22 mouse cellular contexts compared by ENCODE assay signal in genomic region chr2:156741265-156741664, GRCm38 (mm10). TPM values are rescaled to one million over a fixed set of nuclear protein-coding genes. Genes with fewer than 3 reads are reported as not detected.
DNase-seq lines count a peak whose midpoint lies in the region; ATAC-seq and TF ChIP-seq lines count a peak whose summit lies in the region.
"Had no signal": no experiment of that assay in that cellular context is flagged by ENCODE, and none has a peak within 500 bp of the region (broad histone marks: within the 10 kb centered on the region; RNA-seq: fewer than 3 reads in every experiment).

No protein-coding gene starts in this region.

- no peaks in the 10 kb centered on the region for H3K9me3 ChIP-seq in megakaryocyte, embryonic 14.5 days
- H3K9me3 ChIP-seq: limb, embryonic 15.5 days; liver, embryonic 15.5 days; neural tube, embryonic 15.5 days had no signal

- no peak overlapping the region for H3K4me3 ChIP-seq in gastrocnemius, adult 2 months
- H3K4me3 ChIP-seq in layer of hippocampus, adult 2 months: no peak overlapping the region
- peak overlapping the region; percentile 42 for H3K4me3 ChIP-seq in megakaryocyte, embryonic 14.5 days (replicated peaks)
- H3K4me3 ChIP-seq in myocyte: no peak overlapping the region
- H3K4me3 ChIP-seq: limb, embryonic 15.5 days; liver, embryonic 15.5 days; neural tube, embryonic 15.5 days had no signal

- TF ChIP-seq POLR2A in myocyte (IDR thresholded peaks at IDR 0.05; ENCODE audit: insufficient read length, low read depth): no peak

- H3K4me1 ChIP-seq in megakaryocyte, embryonic 14.5 days: peaks cover 92% of the 10 kb centered on the region

- no peak overlapping the region for H3ac ChIP-seq in myocyte (ENCODE audit: control insufficient read depth, insufficient read length)

- TF ChIP-seq CTCF in gastrocnemius, adult 2 months (IDR thresholded peaks at IDR 0.05): no peak
- TF ChIP-seq CTCF in layer of hippocampus, adult 2 months (conservative IDR thresholded peaks at IDR 0.05): no peak

- H3K79me2 ChIP-seq in myocyte (ENCODE audit: control insufficient read depth, insufficient read depth): peaks cover 98% of the 10 kb centered on the region

- intact Hi-C loops in gastrocnemius, adult 2 months (cut with DNase I): no loop called here

- H3K27me3 ChIP-seq in megakaryocyte, embryonic 14.5 days (replicated peaks): no peaks in the 10 kb centered on the region
- no peaks in the 10 kb centered on the region for H3K27me3 ChIP-seq in myocyte (ENCODE audit: control insufficient read depth, insufficient read depth, insufficient read length)
- H3K27me3 ChIP-seq: limb, embryonic 15.5 days; liver, embryonic 15.5 days; neural tube, embryonic 15.5 days had no signal

- H3K36me3 ChIP-seq in megakaryocyte, embryonic 14.5 days (replicated peaks; ENCODE audit: low read length): peaks cover 93% of the 10 kb centered on the region
- peaks cover 10% of the 10 kb centered on the region for H3K36me3 ChIP-seq in myocyte (ENCODE audit: control insufficient read depth, insufficient read depth)
- H3K36me3 ChIP-seq: liver, embryonic 15.5 days had no signal

- peak overlapping the region; percentile 40 for H3K4me2 ChIP-seq in myocyte (ENCODE audit: low read depth)
- H3K4me2 ChIP-seq: heart, embryonic 11.5 days; limb, embryonic 15.5 days; liver, embryonic 15.5 days; midbrain, embryonic 11.5 days; neural tube, embryonic 15.5 days had no signal

- H3K27ac ChIP-seq in gastrocnemius, adult 2 months: peak overlapping the region; percentile 49
- peak overlapping the region; percentile 64; the same call in 1 of the 2 replicates for H3K27ac ChIP-seq in layer of hippocampus, adult 2 months
- H3K27ac ChIP-seq: limb, embryonic 15.5 days; liver, embryonic 15.5 days; neural tube, embryonic 15.5 days had no signal

- ATAC-seq in megakaryocyte, adult 5-6 weeks (ENCODE audit: poor library complexity, severe bottlenecking): no peak

- DNase-seq in gastrocnemius, adult 2 months: peak; percentile 13
- no peak for DNase-seq in gastrocnemius, postnatal 10 days
- DNase-seq in layer of hippocampus, adult 2 months (ENCODE audit: low spot score in 2 of 2): no peak
- DNase-seq in layer of hippocampus, adult 11-12 months (ENCODE audit: low spot score): no peak
- DNase-seq: adrenal gland, postnatal 25 days; cerebellum, adult 11-12 months; cerebellum, postnatal 25 days; embryo, embryonic 11 days; gastrocnemius, postnatal 36 days; kidney, adult 8-10 months; kidney, postnatal 14 days; lung, postnatal 4 days; right cerebral cortex, postnatal 25 days; thymus, postnatal 36 days had no signal

TF ChIP-seq in myocyte, 11 proteins besides CTCF, POLR2A, EP300 and RAD21:
- TF ChIP-seq SRF (IDR thresholded peaks at IDR 0.05; ENCODE audit: control insufficient read depth, insufficient read length, low read depth): no peak
- TF ChIP-seq MYOG (IDR thresholded peaks at IDR 0.05; ENCODE audit: control insufficient read depth in 1 of 3, insufficient read depth in 1 of 3, insufficient read length in 2 of 3, low read depth in 2 of 3): no peak
- TF ChIP-seq MYOD1 (IDR thresholded peaks at IDR 0.05; ENCODE audit: control insufficient read depth in 1 of 3, insufficient read length in 2 of 3, low read depth in 2 of 3): no peak
- no peak for TF ChIP-seq POLR2AphosphoS2 (IDR thresholded peaks at IDR 0.05; ENCODE audit: insufficient read length, low read depth)
- TF ChIP-seq TCF3 (IDR thresholded peaks at IDR 0.05; ENCODE audit: insufficient read length, low read depth): no peak
- TF ChIP-seq MAX (IDR thresholded peaks at IDR 0.05; ENCODE audit: low read depth): no peak
- no peak for TF ChIP-seq TCF12 (IDR thresholded peaks at IDR 0.05; ENCODE audit: insufficient read depth, poor library complexity, severe bottlenecking)
- no peak for TF ChIP-seq E2F4 (IDR thresholded peaks at IDR 0.05; ENCODE audit: insufficient read depth)
- TF ChIP-seq REST (IDR thresholded peaks at IDR 0.05; ENCODE audit: insufficient read depth, insufficient read length): no peak
- TF ChIP-seq USF1 (IDR thresholded peaks at IDR 0.05; ENCODE audit: low read depth): no peak
- TF ChIP-seq CEBPB (IDR thresholded peaks at IDR 0.05; ENCODE audit: insufficient read depth, poor library complexity, severe bottlenecking): no peak

RNA-seq across cellular contexts. Expression of gene Myl9, which starts 34.0 kb away (rescaled TPM):
- 10 to 100 TPM; 41.2 to 50.0 TPM for total RNA-seq in gastrocnemius, adult 2 months (2021)
- total RNA-seq in gastrocnemius, postnatal 10 days (2021): 100 to 1,000 TPM; 186 to 216 TPM
- total RNA-seq in layer of hippocampus, adult 2 months (2021): 10 to 100 TPM; 14.3 to 18.6 TPM
- 143 and 182 TPM in 2 replicates for polyA plus RNA-seq in megakaryocyte, embryonic 14.5 days (2012; ENCODE audit: insufficient read depth, low replicate concordance)
- total RNA-seq in megakaryocyte, adult 5-6 weeks (2015): not detected in 2 replicates
- not detected in 2 replicates for total RNA-seq in megakaryocyte, adult 5-6 weeks (2017)
- polyA plus RNA-seq in myocyte (2012; fragmentation: generic; extraction: Trizol): 442 TPM

Comparison
In these comparisons a context has a peak if more than half of its experiments do, and no peak if none do; other contexts are left out.
1. RNA of gene Myl9, which starts 34.0 kb away (total RNA-seq): 186 to 216 TPM in gastrocnemius, postnatal 10 days, 41.2 to 50.0 TPM in gastrocnemius, adult 2 months and 14.3 to 18.6 TPM in layer of hippocampus, adult 2 months; not detected in megakaryocyte, adult 5-6 weeks; every median in the first group is over 10 times any median in the second.